Mouse (Mus musculus): Measurements from ENCODE around the gene Zfp472. TPM values are rescaled to one million over a fixed set of nuclear protein-coding genes. Genes with fewer than 3 reads are reported as not detected.

The Zfp472 gene
- polyA plus RNA-seq, 1 experiment from 2014 or later, result 7.3 TPM

GRCm38 (mm10) chr17:32944402-32945035, 21.1 kb upstream of the Zfp472 start:
- Histone ChIP-seq H3K4me1 (ENCODE audit: control insufficient read depth, insufficient read depth, low read length) (no peaks in the 10 kb centered on the region), H3K4me3 (ENCODE audit: low read depth, low read length) (no peak overlapping the region), H3K27ac (ENCODE audit: low read depth, low read length) (no peak overlapping the region), H3K27me3 (ENCODE audit: control insufficient read depth, insufficient read depth, low read length) (no peaks in the 10 kb centered on the region), H3K9me3 (ENCODE audit: control insufficient read depth, low read length) (no peaks in the 10 kb centered on the region), H3K36me3 (ENCODE audit: control insufficient read depth, insufficient read depth, low read length) (no peaks in the 10 kb centered on the region), H3K4me2 (ENCODE audit: low read depth, low read length) (no peak overlapping the region), H3K9ac (replicated peaks; ENCODE audit: low read depth, low read length) (no peak overlapping the region)
- ATAC-seq (ENCODE audit: low read depth), result no peak
- 66% methylated on average over 3 of the region's 3 CpGs for WGBS

GRCm38 (mm10) chr17:32946716-32947115, 18.9 kb upstream of the Zfp472 start:
- no peaks in the 10 kb centered on the region for H3K36me3 ChIP-seq (ENCODE audit: control insufficient read depth, insufficient read depth, low read length)
- no peaks in the 10 kb centered on the region for H3K4me1 ChIP-seq (ENCODE audit: control insufficient read depth, insufficient read depth, low read length)
- no peaks in the 10 kb centered on the region for H3K9me3 ChIP-seq (ENCODE audit: control insufficient read depth, low read length)
- peak overlapping the region; percentile 50; the same call in 1 of the 2 replicates for H3K27ac ChIP-seq (ENCODE audit: low read depth, low read length)
- peak overlapping the region; percentile 40 for H3K4me3 ChIP-seq (ENCODE audit: low read depth, low read length)
- peak overlapping the region; percentile 43 for H3K9ac ChIP-seq (replicated peaks; ENCODE audit: low read depth, low read length)
- no peak for ATAC-seq (ENCODE audit: low read depth)
- no peaks in the 10 kb centered on the region for H3K27me3 ChIP-seq (ENCODE audit: control insufficient read depth, insufficient read depth, low read length)
- WGBS, result 68% methylated on average over 9 of the region's 9 CpGs
- H3K4me2 ChIP-seq (ENCODE audit: low read depth, low read length), result peak overlapping the region; percentile 72

- peak within 1 kb of the TSS; percentile 50; the same call in 1 of the 2 replicates for H3K27ac ChIP-seq (ENCODE audit: low read depth, low read length)
- peak within 1 kb of the TSS; percentile 72 for H3K4me2 ChIP-seq (ENCODE audit: low read depth, low read length)
- no peaks in the 10 kb centered on the region for H3K9me3 ChIP-seq (ENCODE audit: control insufficient read depth, low read length)
- peak; percentile 96 for ATAC-seq (ENCODE audit: low read depth)
- no peaks in the 10 kb centered on the region for H3K36me3 ChIP-seq (ENCODE audit: control insufficient read depth, insufficient read depth, low read length)
- H3K4me3 ChIP-seq (ENCODE audit: low read depth, low read length), result peak within 1 kb of the TSS; percentile 40
- peak within 1 kb of the TSS; percentile 43 for H3K9ac ChIP-seq (replicated peaks; ENCODE audit: low read depth, low read length)
- 51% methylated on average over 12 of the region's 12 CpGs for WGBS
- no peaks in the 10 kb centered on the region for H3K4me1 ChIP-seq (ENCODE audit: control insufficient read depth, insufficient read depth, low read length)
- no peaks in the 10 kb centered on the region for H3K27me3 ChIP-seq (ENCODE audit: control insufficient read depth, insufficient read depth, low read length)
Observed at GRCm38 (mm10) chr17:32947215-32947914, 18.2 kb upstream of the Zfp472 start, which contains the start of gene Cyp4f13. Gene Cyp4f13, minus strand, starts transcription at chr17:32947402.

- Histone ChIP-seq H3K4me2 (ENCODE audit: low read depth, low read length) (no peak overlapping the region), H3K9me3 (ENCODE audit: control insufficient read depth, low read length) (no peaks in the 10 kb centered on the region), H3K4me1 (ENCODE audit: control insufficient read depth, insufficient read depth, low read length) (no peaks in the 10 kb centered on the region), H3K27ac (ENCODE audit: low read depth, low read length) (no peak overlapping the region), H3K9ac (replicated peaks; ENCODE audit: low read depth, low read length) (no peak overlapping the region), H3K27me3 (ENCODE audit: control insufficient read depth, insufficient read depth, low read length) (no peaks in the 10 kb centered on the region), H3K4me3 (ENCODE audit: low read depth, low read length) (no peak overlapping the region), H3K36me3 (ENCODE audit: control insufficient read depth, insufficient read depth, low read length) (no peaks in the 10 kb centered on the region)
- ATAC-seq (ENCODE audit: low read depth), result no peak
- WGBS, result 92% methylated on average over 3 of the region's 3 CpGs
Observed at GRCm38 (mm10) chr17:32950136-32950535, 15.5 kb upstream of the Zfp472 start.

GRCm38 (mm10) chr17:32951006-32951405, 14.6 kb upstream of the Zfp472 start:
- Histone ChIP-seq H3K4me1 (ENCODE audit: control insufficient read depth, insufficient read depth, low read length) (no peaks in the 10 kb centered on the region), H3K27ac (ENCODE audit: low read depth, low read length) (no peak overlapping the region), H3K4me3 (ENCODE audit: low read depth, low read length) (no peak overlapping the region), H3K27me3 (ENCODE audit: control insufficient read depth, insufficient read depth, low read length) (no peaks in the 10 kb centered on the region), H3K9ac (replicated peaks; ENCODE audit: low read depth, low read length) (no peak overlapping the region), H3K4me2 (ENCODE audit: low read depth, low read length) (no peak overlapping the region), H3K36me3 (ENCODE audit: control insufficient read depth, insufficient read depth, low read length) (no peaks in the 10 kb centered on the region), H3K9me3 (ENCODE audit: control insufficient read depth, low read length) (no peaks in the 10 kb centered on the region)
- no peak for ATAC-seq (ENCODE audit: low read depth)
- WGBS, result 81% methylated on average over 11 of the region's 11 CpGs

- Histone ChIP-seq H3K36me3 (ENCODE audit: control insufficient read depth, insufficient read depth, low read length) (no peaks in the 10 kb centered on the region), H3K27me3 (ENCODE audit: control insufficient read depth, insufficient read depth, low read length) (no peaks in the 10 kb centered on the region), H3K9ac (replicated peaks; ENCODE audit: low read depth, low read length) (no peak overlapping the region), H3K27ac (ENCODE audit: low read depth, low read length) (no peak overlapping the region), H3K4me1 (ENCODE audit: control insufficient read depth, insufficient read depth, low read length) (no peaks in the 10 kb centered on the region), H3K4me3 (ENCODE audit: low read depth, low read length) (no peak overlapping the region), H3K4me2 (ENCODE audit: low read depth, low read length) (no peak overlapping the region), H3K9me3 (ENCODE audit: control insufficient read depth, low read length) (no peaks in the 10 kb centered on the region)
- no peak for ATAC-seq (ENCODE audit: low read depth)
- 31% methylated on average over 16 of the region's 16 CpGs for WGBS
Observed at GRCm38 (mm10) chr17:32951441-32951840, 14.2 kb upstream of the Zfp472 start.

DNA sequence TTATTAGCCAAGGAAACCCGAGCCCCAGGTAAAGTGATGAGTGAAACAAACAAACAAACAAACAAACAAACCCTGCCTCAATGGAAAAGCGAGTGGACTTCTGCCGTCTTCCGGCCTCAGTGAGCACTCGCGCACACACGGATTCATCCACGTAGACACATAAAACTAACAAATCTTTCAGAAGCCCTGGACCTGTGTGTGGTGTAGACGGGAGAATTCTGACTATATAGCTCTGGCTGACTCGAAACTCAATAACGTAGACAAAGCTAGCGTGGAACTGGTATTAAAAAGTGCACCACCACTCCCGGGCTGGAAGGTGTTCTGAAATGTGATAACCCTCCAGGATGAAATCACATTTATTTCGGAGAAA, 376 bp upstream of the Zfp472 start:
- no peaks in the 10 kb centered on the region for H3K9me3 ChIP-seq (ENCODE audit: control insufficient read depth, low read length)
- H3K36me3 ChIP-seq (ENCODE audit: control insufficient read depth, insufficient read depth, low read length), result no peaks in the 10 kb centered on the region
- peak overlapping the region; percentile 16; the same call in 1 of the 2 replicates for H3K27ac ChIP-seq (ENCODE audit: low read depth, low read length)
- H3K27me3 ChIP-seq (ENCODE audit: control insufficient read depth, insufficient read depth, low read length), result no peaks in the 10 kb centered on the region
- H3K9ac ChIP-seq (replicated peaks; ENCODE audit: low read depth, low read length), result peak overlapping the region; percentile 51
- under 1% methylated on average over 14 of the region's 14 CpGs for WGBS
- H3K4me1 ChIP-seq (ENCODE audit: control insufficient read depth, insufficient read depth, low read length), result peaks cover 12% of the 10 kb centered on the region
- peak; percentile 74 for ATAC-seq (ENCODE audit: low read depth)
- H3K4me3 ChIP-seq (ENCODE audit: low read depth, low read length), result peak overlapping the region; percentile 56
- peak overlapping the region; percentile 80 for H3K4me2 ChIP-seq (ENCODE audit: low read depth, low read length)

DNA sequence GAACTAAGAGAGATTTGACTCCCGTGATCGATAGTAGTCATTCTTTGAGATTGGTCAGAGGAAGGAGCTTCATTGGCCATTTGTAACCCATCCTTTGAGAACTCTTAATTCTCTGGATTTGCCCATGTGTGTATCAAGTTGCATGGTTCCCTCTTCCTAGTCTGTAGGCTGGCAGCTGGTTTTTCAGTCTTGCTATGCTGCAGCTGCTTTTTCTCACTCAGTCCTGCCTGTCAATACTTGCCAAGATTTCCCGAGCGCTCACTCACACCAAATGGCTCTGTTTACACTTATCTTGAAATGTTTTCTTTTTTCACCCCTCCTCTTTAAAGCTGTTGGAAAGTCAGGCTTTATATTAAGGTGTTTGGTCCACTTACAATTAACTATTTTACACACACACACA, 15.7 kb downstream of the Zfp472 start:
- 95% methylated on average over 4 of the region's 4 CpGs for WGBS

DNA sequence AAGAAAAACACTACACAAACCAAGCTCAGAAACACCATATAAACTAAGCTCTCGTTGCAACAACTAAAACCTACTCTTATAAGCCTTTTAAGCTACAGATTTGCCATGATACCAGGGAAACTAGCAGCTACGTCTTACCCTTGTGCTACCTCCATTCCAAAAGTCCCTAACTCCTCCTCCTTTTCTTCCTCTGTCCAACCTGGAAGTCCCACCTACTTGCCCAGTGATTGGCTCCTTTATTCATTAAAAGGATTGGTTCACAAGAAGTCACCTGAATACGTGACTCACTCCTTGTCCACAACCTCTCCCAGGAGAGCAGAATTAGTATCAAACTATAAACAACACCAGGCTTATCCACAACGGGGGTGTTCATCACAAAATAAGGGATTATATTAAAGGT, 20.7 kb downstream of the Zfp472 start:
- Histone ChIP-seq H3K9ac (replicated peaks; ENCODE audit: low read depth, low read length) (no peak overlapping the region), H3K9me3 (ENCODE audit: control insufficient read depth, low read length) (no peaks in the 10 kb centered on the region), H3K4me3 (ENCODE audit: low read depth, low read length) (no peak overlapping the region), H3K36me3 (ENCODE audit: control insufficient read depth, insufficient read depth, low read length) (no peaks in the 10 kb centered on the region), H3K27ac (ENCODE audit: low read depth, low read length) (no peak overlapping the region), H3K4me1 (ENCODE audit: control insufficient read depth, insufficient read depth, low read length) (no peaks in the 10 kb centered on the region), H3K27me3 (ENCODE audit: control insufficient read depth, insufficient read depth, low read length) (no peaks in the 10 kb centered on the region), H3K4me2 (ENCODE audit: low read depth, low read length) (no peak overlapping the region)
- 83% methylated on average over 4 of the region's 4 CpGs for WGBS
- ATAC-seq (ENCODE audit: low read depth), result no peak

More for the DNA sequence above, 15.7 kb downstream of the Zfp472 start:
- ATAC-seq (ENCODE audit: low read depth), result no peak
- Histone ChIP-seq H3K4me3 (ENCODE audit: low read depth, low read length) (no peak overlapping the region), H3K36me3 (ENCODE audit: control insufficient read depth, insufficient read depth, low read length) (peaks cover 31% of the 10 kb centered on the region), H3K9ac (replicated peaks; ENCODE audit: low read depth, low read length) (no peak overlapping the region), H3K9me3 (ENCODE audit: control insufficient read depth, low read length) (no peaks in the 10 kb centered on the region), H3K27me3 (ENCODE audit: control insufficient read depth, insufficient read depth, low read length) (no peaks in the 10 kb centered on the region), H3K27ac (ENCODE audit: low read depth, low read length) (no peak overlapping the region), H3K4me1 (ENCODE audit: control insufficient read depth, insufficient read depth, low read length) (no peaks in the 10 kb centered on the region), H3K4me2 (ENCODE audit: low read depth, low read length) (no peak overlapping the region)

Data from neural tube, embryonic 14.5 days (tissue).